Mouse (Mus musculus) layer of hippocampus, postnatal 14 days (tissue): Measurements from ENCODE around the gene Timm23. TPM values are rescaled to one million over a fixed set of nuclear protein-coding genes. Genes with fewer than 3 reads are reported as not detected.
"Not testable (repeated sequence)": the region's sequence is repeated elsewhere in the genome, so short reads cannot be mapped to it uniquely, and the experiment has no call there.

Experiments used
- DNase-seq, 2 experiments: peaks; one replicate each; pipeline ENCODE4 v3.0.0; 2021 to 2022; ENCODE audit warnings: low spot score in 2 of 2, mixed read lengths in 1 of 2
- total RNA-seq, 2 experiments: library from RNA; stranded (reverse); gene quantifications; 2 replicates each; pipeline ENCODE4 v1.2.3; 2021

The Timm23 gene
- total RNA-seq, 2 experiments from 2014 or later = 70.4 to 104 TPM

DNA sequence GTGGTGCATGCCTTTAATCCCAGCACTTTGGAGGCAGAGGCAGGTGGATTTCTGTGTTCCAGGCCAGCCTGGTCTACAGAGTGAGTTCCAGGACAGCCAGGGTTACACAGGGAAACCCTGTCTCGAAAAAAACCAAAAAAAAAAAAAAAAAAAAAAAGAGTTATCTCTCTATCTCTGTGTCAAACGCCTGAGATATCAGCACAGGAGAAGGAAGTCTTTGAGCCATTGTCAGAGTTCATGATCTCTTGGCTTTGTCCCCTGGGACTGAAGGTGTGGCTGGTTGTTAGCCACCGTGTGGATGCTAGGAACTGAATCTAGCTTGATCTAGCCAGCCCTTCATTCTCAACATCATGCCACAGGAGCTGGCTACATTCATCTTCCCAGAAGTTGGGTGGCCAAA is 65.2 kb downstream of the Timm23 start:
- not testable (repeated sequence) for DNase-seq

DNA sequence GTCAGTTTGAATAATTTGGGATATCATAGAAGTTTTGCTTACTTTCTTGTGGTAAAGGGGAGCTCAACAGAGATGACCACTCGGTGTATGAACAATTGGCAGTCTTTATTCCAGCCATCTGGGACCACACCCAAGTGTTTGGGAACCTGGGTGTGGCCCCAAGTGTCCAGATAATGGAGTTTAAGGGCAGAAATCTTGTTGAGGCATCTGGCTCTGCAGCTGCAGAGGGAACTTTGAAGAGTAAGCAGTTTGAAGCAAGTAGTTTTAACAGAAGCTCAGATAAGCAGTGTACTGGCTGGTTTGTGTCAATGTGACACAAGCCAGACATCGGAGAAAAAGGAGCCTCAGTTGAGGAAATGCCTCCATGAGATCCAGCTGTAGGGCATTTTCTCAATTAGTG is 67.4 kb downstream of the Timm23 start:
- DNase-seq = no peak

DNA sequence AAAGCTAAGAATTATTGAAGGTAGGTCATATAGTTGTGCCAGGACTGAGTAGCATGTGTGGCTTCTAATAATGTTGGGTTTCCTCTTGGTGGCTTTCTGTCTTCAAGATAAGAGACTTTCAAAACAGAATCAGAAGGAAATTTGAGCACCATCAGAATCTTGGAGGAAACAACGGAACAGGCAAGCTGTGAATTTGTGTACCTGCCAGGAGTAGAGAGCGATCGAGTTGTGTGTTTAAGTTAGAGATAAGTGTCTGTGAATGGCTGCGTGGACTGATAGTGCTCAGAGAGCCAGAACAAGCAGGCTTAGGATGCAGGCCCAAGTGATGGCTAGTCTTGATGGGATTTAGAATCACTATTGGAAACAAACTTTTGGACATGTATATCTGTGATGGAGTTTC is 69.9 kb downstream of the Timm23 start:
- no peak for DNase-seq

Other genes starting within 250 kb of the Timm23 start
- gene Galnt15, start 172.9 kb downstream of the Timm23 start, total RNA-seq = 1 to 10 TPM; 2.6 to 2.7 TPM
- 10 to 100 TPM; 16.5 to 16.7 TPM for gene Oxnad1, start 116.5 kb downstream of the Timm23 start, total RNA-seq
- gene Dph3, start 116.2 kb downstream of the Timm23 start, total RNA-seq = 10 to 100 TPM; 32.9 to 40.7 TPM
- not detected for gene Msmb, start 59.9 kb downstream of the Timm23 start, total RNA-seq
- 100 to 1,000 TPM; 137 to 141 TPM for gene Ncoa4, start 42.0 kb downstream of the Timm23 start, total RNA-seq
- gene Parg, start 51 bp upstream of the Timm23 start, total RNA-seq = 10 to 100 TPM; 40.5 to 41.6 TPM
- gene Ogdhl, start 120.1 kb upstream of the Timm23 start, total RNA-seq = 10 to 100 TPM; 58.2 to 68.2 TPM
- gene 1700024G13Rik, start 186.5 kb upstream of the Timm23 start, total RNA-seq = 1 to 10 TPM in 1 of 2 experiments, not detected in 1; 1.1 TPM